9 mouse cellular contexts compared by ENCODE assay signal in genomic region chr7:100108341-100108740, GRCm38 (mm10). TPM values are rescaled to one million over a fixed set of nuclear protein-coding genes. Genes with fewer than 3 reads are reported as not detected.
DNase-seq lines count a peak whose midpoint lies in the region; ATAC-seq and TF ChIP-seq lines count a peak whose summit lies in the region.
"Had no signal": no experiment of that assay in that cellular context is flagged by ENCODE, and none has a peak within 500 bp of the region (broad histone marks: within the 10 kb centered on the region; RNA-seq: fewer than 3 reads in every experiment).

No protein-coding gene starts in this region.

- H3K4me3 ChIP-seq in heart, adult 2 months, result no peak overlapping the region
- no peak overlapping the region for H3K4me3 ChIP-seq in lung, adult 2 months (replicated peaks; ENCODE audit: extremely low read depth, low read depth, low read length)
- no peak overlapping the region for H3K4me3 ChIP-seq in intestine, embryonic 15.5 days (replicated peaks)
- H3K4me3 ChIP-seq: limb, embryonic 13.5 days had no signal

- no peak overlapping the region for H3K27ac ChIP-seq in heart, adult 2 months
- no peak overlapping the region for H3K27ac ChIP-seq in intestine, embryonic 15.5 days
- H3K27ac ChIP-seq: limb, embryonic 13.5 days had no signal

- no peak overlapping the region for H3K4me2 ChIP-seq in intestine, embryonic 15.5 days (replicated peaks)
- H3K4me2 ChIP-seq: limb, embryonic 13.5 days had no signal

- H3K79me2 ChIP-seq in heart, adult 2 months (replicated peaks; ENCODE audit: control insufficient read depth, insufficient read depth, low read length), result no peaks in the 10 kb centered on the region

- intact Hi-C loops in heart, adult 2 months (cut with DNase I), result loop anchor here (2.0 to 5.0 kb wide), 2 partner anchors 100 to 121 kb away; no protein-coding TSS in a partner anchor

- no peak for DNase-seq in heart, adult 2 months
- no peak for DNase-seq in heart, adult 11 months
- DNase-seq in lung, adult 2 months, result no peak
- DNase-seq in lung, adult 18-20 months, result no peak
- peak; percentile 38 for DNase-seq in R1 (ENCODE audit: low read depth, low spot score)
- peak; percentile 35 for DNase-seq in lung, postnatal 25 days (ENCODE audit: low spot score)
- DNase-seq in layer of hippocampus, adult 9-10 months (ENCODE audit: low spot score), result no peak

- no peak overlapping the region for H3K9ac ChIP-seq in heart, adult 2 months (ENCODE audit: low read depth, low read length)
- H3K9ac ChIP-seq in intestine, embryonic 15.5 days, result no peak overlapping the region
- H3K9ac ChIP-seq: limb, embryonic 13.5 days had no signal

- 57% methylated on average over 3 of the region's 3 CpGs for WGBS in heart, adult 2 months
- 67% methylated on average over 3 of the region's 3 CpGs for whole genome bisulfite sequencing in lung, adult 2 months
- WGBS in intestine, embryonic 15.5 days, result 61% methylated on average over 3 of the region's 3 CpGs

- H3K4me1 ChIP-seq in heart, adult 2 months (ENCODE audit: control insufficient read depth, insufficient read depth, low read length), result no peaks in the 10 kb centered on the region
- no peaks in the 10 kb centered on the region for H3K4me1 ChIP-seq in lung, adult 2 months (ENCODE audit: control insufficient read depth, insufficient read depth, low read length)
- H3K4me1 ChIP-seq in intestine, embryonic 15.5 days (replicated peaks), result no peaks in the 10 kb centered on the region
- H3K4me1 ChIP-seq: limb, embryonic 13.5 days had no signal

- H3K27me3 ChIP-seq in heart, adult 2 months (ENCODE audit: control insufficient read depth, insufficient read depth, low read length), result no peaks in the 10 kb centered on the region
- no peaks in the 10 kb centered on the region for H3K27me3 ChIP-seq in intestine, embryonic 15.5 days (replicated peaks)
- H3K27me3 ChIP-seq: limb, embryonic 13.5 days had no signal

- no peak for TF ChIP-seq EP300 in heart, adult 2 months (IDR thresholded peaks at IDR 0.05; ENCODE audit: insufficient read depth, low read depth, low read length)

- 0 out of 2 replicates have a peak, but pooled peaks cover 2% of the 10 kb centered on the region for H3K36me3 ChIP-seq in heart, adult 2 months (ENCODE audit: control insufficient read depth, insufficient read depth, low read length)
- H3K36me3 ChIP-seq in intestine, embryonic 15.5 days, result peaks cover 18% of the 10 kb centered on the region; the same call in 1 of the 2 replicates

- ATAC-seq in intestine, embryonic 15.5 days, result no peak

- TF ChIP-seq CTCF in heart, adult 2 months (IDR thresholded peaks at IDR 0.05), result peak; percentile 79
- peak; percentile 14; the same call in 1 of the 2 replicates for TF ChIP-seq CTCF in lung, adult 2 months (IDR thresholded peaks at IDR 0.05; ENCODE audit: insufficient read depth, low read length)

- TF ChIP-seq POLR2A in heart, adult 2 months (IDR thresholded peaks at IDR 0.05; ENCODE audit: insufficient read depth, low read depth, low read length), result no peak
- no peak for TF ChIP-seq POLR2A in lung, adult 2 months (IDR thresholded peaks at IDR 0.05; ENCODE audit: borderline replicate concordance, extremely low read depth, low read depth, low read length)

- H3K9me3 ChIP-seq in intestine, embryonic 15.5 days, result no peaks in the 10 kb centered on the region
- H3K9me3 ChIP-seq: limb, embryonic 13.5 days had no signal

RNA-seq across cellular contexts. Expression of gene Pold3, which starts 13.0 kb away (rescaled TPM):
- 1 to 10 TPM; 9.0 to 9.1 TPM for total RNA-seq in heart, adult 2 months (2021)
- 4.4 and 6.5 TPM in 2 replicates for polyA plus RNA-seq in heart, adult 2 months (2012; rRNA removed)
- 4.7 and 6.8 TPM in 2 replicates for polyA plus RNA-seq in lung, adult 2 months (2012; rRNA removed)
- polyA plus RNA-seq in intestine, embryonic 15.5 days (2015; fragmentation: Nextera tagmentation; extraction: Ambion mirVana), result 52.6 and 54.7 TPM in 2 replicates

RNA-seq across cellular contexts. Expression of gene Lipt2, which starts 50.7 kb away (rescaled TPM):
- 1 to 10 TPM; 5.7 to 6.0 TPM for total RNA-seq in heart, adult 2 months (2021)
- polyA plus RNA-seq in heart, adult 2 months (2012; rRNA removed), result 6.6 and 10.0 TPM in 2 replicates
- polyA plus RNA-seq in lung, adult 2 months (2012; rRNA removed), result 4.6 and 5.9 TPM in 2 replicates
- polyA plus RNA-seq in intestine, embryonic 15.5 days (2015; fragmentation: Nextera tagmentation; extraction: Ambion mirVana), result 21.9 and 23.0 TPM in 2 replicates

Comparison
In these comparisons a context has a peak if more than half of its experiments do, and no peak if none do; other contexts are left out.
1. DNase-seq: peak in R1 (single experiment) and lung, postnatal 25 days (single experiment); none in heart, adult 2 months (0 of 2), heart, adult 11 months (single experiment), lung, adult 2 months (single experiment), lung, adult 18-20 months (0 of 2) and layer of hippocampus, adult 9-10 months (single experiment).